Mouse (Mus musculus): Measurements from ENCODE around the gene H2-DMb1. TPM values are rescaled to one million over a fixed set of nuclear protein-coding genes. Genes with fewer than 3 reads are reported as not detected.

H2-DMb1 gene
- total RNA-seq, 2 experiments from 2014 or later, result 1.5 to 2.9 TPM

GRCm38 (mm10) chr17:34121879-34122187 is 31.0 kb upstream of the H2-DMb1 start:
- intact Hi-C loops (cut with DNase I), result no loop called here
- DNase-seq, result no peak

GRCm38 (mm10) chr17:34122188-34122984 is 30.5 kb upstream of the H2-DMb1 start, which contains the start of gene Brd2:
TSS of gene Brd2 (minus strand) at chr17:34122634.
- peak; percentile 95 to 100 for DNase-seq
- intact Hi-C loops (cut with DNase I), result no loop called here

- no peak for DNase-seq
- intact Hi-C loops (cut with DNase I), result no loop called here
Measured at GRCm38 (mm10) chr17:34123111-34123510, 29.8 kb upstream of the H2-DMb1 start.

- DNase-seq, result no peak
- intact Hi-C loops (cut with DNase I), result no loop called here
Measured at GRCm38 (mm10) chr17:34123518-34123917, 29.4 kb upstream of the H2-DMb1 start.

- DNase-seq, result no peak
Measured at GRCm38 (mm10) chr17:34124649-34125048, 28.2 kb upstream of the H2-DMb1 start.

GRCm38 (mm10) chr17:34126826-34127420 is 25.9 kb upstream of the H2-DMb1 start:
- intact Hi-C loops (cut with DNase I), result no loop called here
- DNase-seq, result no peak

More at GRCm38 (mm10) chr17:34124649-34125048, 28.2 kb upstream of the H2-DMb1 start:
- intact Hi-C loops (cut with DNase I), result no loop called here

GRCm38 (mm10) chr17:34127475-34127874 is 25.4 kb upstream of the H2-DMb1 start:
- DNase-seq, result no peak
- intact Hi-C loops (cut with DNase I), result no loop called here

GRCm38 (mm10) chr17:34128264-34128937 is 24.5 kb upstream of the H2-DMb1 start:
- intact Hi-C loops (cut with DNase I), result no loop called here
- DNase-seq, result no peak

- no peak for DNase-seq
- intact Hi-C loops (cut with DNase I), result no loop called here
Measured at GRCm38 (mm10) chr17:34128944-34129791, 23.7 kb upstream of the H2-DMb1 start.

GRCm38 (mm10) chr17:34130073-34130947 is 22.6 kb upstream of the H2-DMb1 start:
- no peak for DNase-seq
- intact Hi-C loops (cut with DNase I), result no loop called here

- intact Hi-C loops (cut with DNase I), result no loop called here
Measured at GRCm38 (mm10) chr17:34131911-34132310, 21.0 kb upstream of the H2-DMb1 start.

GRCm38 (mm10) chr17:34133289-34133688 is 19.6 kb upstream of the H2-DMb1 start:
- no peak for DNase-seq
- intact Hi-C loops (cut with DNase I), result no loop called here

More at GRCm38 (mm10) chr17:34131911-34132310, 21.0 kb upstream of the H2-DMb1 start:
- DNase-seq, result no peak

- intact Hi-C loops (cut with DNase I), result loop anchor here (2.0 kb wide), 2 partner anchors 34 to 58 kb away; no protein-coding TSS in a partner anchor
- DNase-seq, result no peak
Measured at GRCm38 (mm10) chr17:34134451-34134850, 18.4 kb upstream of the H2-DMb1 start.

- DNase-seq, result peak; percentile 99
- intact Hi-C loops (cut with DNase I), result loop anchor here (1.0 to 2.0 kb wide), 3 partner anchors 33 to 59 kb away; no protein-coding TSS in a partner anchor
Measured at GRCm38 (mm10) chr17:34135297-34136224, 17.3 kb upstream of the H2-DMb1 start.

- intact Hi-C loops (cut with DNase I), result no loop called here
- no peak for DNase-seq
Measured at GRCm38 (mm10) chr17:34137601-34138000, 15.3 kb upstream of the H2-DMb1 start.

GRCm38 (mm10) chr17:34138655-34139054 is 14.2 kb upstream of the H2-DMb1 start:
- intact Hi-C loops (cut with DNase I), result no loop called here
- no peak for DNase-seq

GRCm38 (mm10) chr17:34139416-34139815 is 13.5 kb upstream of the H2-DMb1 start:
- intact Hi-C loops (cut with DNase I), result no loop called here
- DNase-seq, result no peak

- DNase-seq, result no peak
- intact Hi-C loops (cut with DNase I), result no loop called here
Measured at GRCm38 (mm10) chr17:34140240-34140639, 12.6 kb upstream of the H2-DMb1 start.
